Mouse (Mus musculus) kidney, adult 2 months (tissue): ENCODE measurements around the gene Esrrg. TPM values are rescaled to one million over a fixed set of nuclear protein-coding genes. Genes with fewer than 3 reads are reported as not detected.

ENCODE experiments used
- DNase-seq: peaks from one replicate; pipeline ENCODE4 v3.0.0; 2021
- H3K27ac ChIP-seq: fragments of 200-500 bp; 2 replicates; pipeline ENCODE4 v1.5.1; 2012; ENCODE audit warnings: low read depth, low read length, control low read depth, inconsistent platforms; ENCODE audit not compliant: insufficient read depth
- H3K27me3 ChIP-seq: fragments of 200-500 bp; replicated peaks from 2 replicates; pipeline ENCODE4 v1.6.1; 2012; ENCODE audit warnings: mild to moderate bottlenecking, moderate library complexity, low read length, inconsistent platforms; ENCODE audit not compliant: control insufficient read depth, insufficient read depth
- H3K36me3 ChIP-seq: fragments of 200-500 bp; 2 replicates; pipeline ENCODE4 v1.6.1; 2012; ENCODE audit warnings: mild to moderate bottlenecking, moderate library complexity, low read length, inconsistent platforms; ENCODE audit not compliant: control insufficient read depth, insufficient read depth
- H3K4me1 ChIP-seq: fragments of 200-500 bp; 2 replicates; pipeline ENCODE4 v1.6.1; 2011; ENCODE audit warnings: low read length; ENCODE audit not compliant: control insufficient read depth, insufficient read depth
- H3K4me3 ChIP-seq: fragments of 200-500 bp; 2 replicates; pipeline ENCODE4 v1.5.1; 2011; ENCODE audit warnings: mild to moderate bottlenecking, low read depth, low read length, control low read depth; ENCODE audit not compliant: insufficient read depth
- CTCF ChIP-seq: fragments of 200-500 bp; conservative IDR thresholded peaks from 2 replicates; pipeline ENCODE4 v1.5.1; 2011; ENCODE audit warnings: low read depth, mild to moderate bottlenecking, control low read depth, low read length, moderate library complexity, mixed read lengths; ENCODE audit not compliant: insufficient read depth, insufficient read length
- POLR2A ChIP-seq: fragments of 200-500 bp; IDR thresholded peaks from one replicate; pipeline ENCODE4 v1.6.1; 2011; ENCODE audit warnings: low read depth, low read length, control low read depth
- WGBS: fragments of 180-500 bp; shearing (Covaris S2); methylation state at CpG from one replicate; pipeline ENCODE4 v1.1.7; 2018; 5-methylcytosine and 5-hydroxymethylcytosine counted together
- polyA plus RNA-seq: library from polyadenylated mRNA; depleted of rRNA; stranded (reverse); fragments of >200 nt; gene quantifications from 2 replicates; pipeline ENCODE4 v1.2.3, GENCODE M21; 2012

The Esrrg gene
- polyA plus RNA-seq, 1 experiment: 24.2 TPM

DNA sequence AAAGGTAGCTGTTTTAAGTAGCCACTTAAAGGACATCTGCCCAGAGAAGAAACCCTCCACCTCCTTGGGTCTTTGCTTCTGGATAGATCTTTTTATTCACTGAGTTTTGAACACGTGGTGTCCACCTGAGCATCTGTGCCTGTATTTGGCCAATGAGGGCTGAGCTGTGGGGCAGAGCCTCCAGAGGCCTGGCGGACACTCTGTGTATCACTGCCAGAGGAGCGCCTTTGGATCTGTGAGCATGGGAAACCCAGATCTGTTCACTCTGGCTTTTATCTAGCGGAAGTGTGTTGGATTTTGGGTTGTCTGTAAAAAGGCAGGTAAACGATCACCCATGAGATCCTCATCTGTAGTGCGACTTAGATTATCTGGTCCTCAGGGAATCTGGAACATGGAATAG lies 196.4 kb downstream of the Esrrg start:
- H3K27me3 ChIP-seq: no peaks in the 10 kb centered on the region
- no peak for DNase-seq
- H3K27ac ChIP-seq: no peak overlapping the region
- no peak for TF ChIP-seq POLR2A
- TF ChIP-seq CTCF: no peak
- 90% methylated on average over 6 of the region's 6 CpGs for WGBS
- H3K4me3 ChIP-seq: no peak overlapping the region
- H3K4me1 ChIP-seq: peaks cover 10% of the 10 kb centered on the region
- H3K36me3 ChIP-seq: no peaks in the 10 kb centered on the region

DNA sequence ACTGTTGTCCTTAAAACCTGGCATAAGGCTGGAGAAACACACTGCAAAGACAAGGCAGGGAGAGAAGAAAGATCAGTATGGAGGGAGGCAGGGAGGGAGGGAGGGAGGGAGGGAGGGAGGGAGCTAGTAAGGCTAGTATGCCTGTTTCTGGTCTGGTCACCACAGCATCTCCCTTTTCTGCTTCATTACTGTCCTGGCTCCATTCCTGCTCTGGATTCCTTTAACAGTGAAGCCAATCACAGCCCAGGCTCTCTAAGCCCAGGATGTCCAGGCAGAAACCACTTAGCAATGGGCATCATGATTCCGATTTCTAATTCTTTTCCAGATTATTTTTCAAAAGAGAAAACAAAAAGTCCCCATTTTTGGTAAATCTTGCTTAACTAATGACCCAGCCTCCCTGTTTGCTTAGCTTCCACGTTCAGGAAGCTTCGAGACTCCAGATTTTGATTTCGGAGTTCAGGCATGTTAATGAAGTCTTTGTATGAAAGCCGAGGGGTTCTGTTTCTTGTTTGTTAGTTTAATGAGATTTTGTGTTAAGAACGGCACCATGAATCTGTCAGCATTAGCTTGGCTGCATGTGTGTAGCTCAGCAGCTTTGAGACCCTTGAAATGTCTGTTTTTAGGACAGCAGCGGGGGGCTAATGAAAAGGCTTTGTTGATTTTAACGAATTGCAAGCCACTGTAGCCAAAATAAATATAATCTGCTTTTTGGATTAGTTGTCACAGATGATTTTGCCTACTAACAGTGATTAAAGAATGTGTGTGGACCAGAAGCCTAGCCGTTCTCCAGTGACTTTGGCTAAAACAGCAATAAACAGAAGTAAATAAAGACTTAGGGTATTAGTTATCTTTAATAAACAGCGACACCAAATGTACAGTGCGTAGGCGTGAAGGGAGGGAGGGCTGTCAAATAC lies 199.1 kb downstream of the Esrrg start:
- Histone ChIP-seq H3K4me1 (peaks cover 10% of the 10 kb centered on the region), H3K36me3 (no peaks in the 10 kb centered on the region), H3K27ac (no peak overlapping the region), H3K27me3 (no peaks in the 10 kb centered on the region), H3K4me3 (no peak overlapping the region)
- TF ChIP-seq POLR2A: no peak
- TF ChIP-seq CTCF: no peak
- DNase-seq: no peak
- WGBS: 44% methylated on average over 12 of the region's 12 CpGs

DNA sequence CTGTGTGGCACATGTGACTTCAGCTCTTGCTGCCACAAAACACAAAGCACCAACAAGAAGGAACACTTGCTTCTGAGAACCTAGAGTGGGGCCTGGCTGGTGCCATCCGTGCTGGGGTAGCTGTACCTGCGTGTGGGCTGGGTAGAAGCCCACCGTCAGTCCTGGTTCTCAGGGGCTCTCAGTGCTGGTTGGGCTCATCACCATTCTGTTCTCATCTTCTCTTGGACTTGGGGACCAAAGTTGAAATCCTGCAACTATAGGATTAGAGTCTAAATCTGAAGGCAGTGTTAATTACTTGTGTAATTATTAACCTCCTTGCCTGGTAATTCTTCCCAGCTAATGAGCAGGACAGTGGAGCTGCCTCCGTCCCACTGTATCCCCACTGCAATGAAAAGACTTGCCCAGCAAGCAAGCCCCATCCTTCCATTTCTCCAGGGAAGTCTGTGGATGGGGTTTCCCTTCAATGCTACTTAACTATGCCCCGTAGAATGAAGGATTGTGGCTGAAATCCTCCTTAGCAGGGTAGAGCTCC lies 199.9 kb downstream of the Esrrg start:
- no peak overlapping the region for H3K27ac ChIP-seq
- no peaks in the 10 kb centered on the region for H3K36me3 ChIP-seq
- H3K27me3 ChIP-seq: no peaks in the 10 kb centered on the region
- H3K4me1 ChIP-seq: peaks cover 10% of the 10 kb centered on the region
- WGBS: 46% methylated on average over 5 of the region's 5 CpGs
- peak; percentile 29 for DNase-seq
- TF ChIP-seq POLR2A: no peak
- no peak for TF ChIP-seq CTCF
- no peak overlapping the region for H3K4me3 ChIP-seq

DNA sequence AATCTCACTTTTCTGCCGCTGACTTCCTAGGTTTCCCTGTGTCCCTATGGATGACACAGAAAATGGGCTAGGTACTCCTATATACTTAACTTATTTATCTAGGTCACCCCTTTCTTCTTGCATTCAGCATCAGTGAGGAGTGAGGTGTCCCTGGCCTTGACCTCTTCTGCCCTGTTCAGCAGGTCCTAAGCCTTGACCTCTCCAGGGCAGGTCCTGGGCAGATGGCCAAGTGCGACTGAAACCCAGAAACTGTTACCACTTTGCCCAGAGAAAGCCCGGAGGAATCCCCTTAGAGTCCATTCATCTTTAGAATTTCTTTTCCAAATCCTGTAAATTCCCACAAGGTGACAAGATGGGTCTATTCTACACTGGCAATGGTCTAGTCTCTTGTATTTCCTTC lies 201.0 kb downstream of the Esrrg start:
- TF ChIP-seq CTCF (no peak), POLR2A (no peak)
- Histone ChIP-seq H3K36me3 (no peaks in the 10 kb centered on the region), H3K4me3 (no peak overlapping the region), H3K27me3 (no peaks in the 10 kb centered on the region), H3K27ac (no peak overlapping the region), H3K4me1 (peaks cover 10% of the 10 kb centered on the region)
- WGBS: 66% methylated on average over 3 of the region's 3 CpGs
- peak; percentile 35 for DNase-seq

DNA sequence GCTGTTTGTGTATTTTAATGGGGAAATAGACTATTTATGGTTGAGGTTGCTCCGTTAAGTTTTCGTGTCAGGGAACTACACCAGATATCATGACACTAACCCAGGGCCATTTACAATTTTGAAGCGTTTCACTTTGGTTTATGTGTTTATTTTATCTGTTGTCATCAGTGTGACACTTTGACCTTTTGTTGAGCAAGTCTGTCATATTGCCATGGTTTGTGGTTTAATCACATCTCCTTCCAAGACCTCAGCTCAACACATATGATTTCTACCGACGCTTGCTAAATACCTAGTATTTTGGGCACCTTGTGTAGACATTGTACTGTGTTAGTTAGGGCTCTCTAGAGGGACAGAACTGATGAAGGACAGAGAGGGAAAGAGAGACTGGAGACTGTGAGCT lies 210.8 kb downstream of the Esrrg start:
- 82% methylated on average over 5 of the region's 5 CpGs for WGBS
- DNase-seq: no peak
- H3K4me1 ChIP-seq: peaks cover 16% of the 10 kb centered on the region; the same call in 1 of the 2 replicates
- no peaks in the 10 kb centered on the region for H3K36me3 ChIP-seq
- TF ChIP-seq POLR2A (no peak), CTCF (no peak)
- H3K27me3 ChIP-seq: no peaks in the 10 kb centered on the region
- H3K27ac ChIP-seq: no peak overlapping the region
- H3K4me3 ChIP-seq: no peak overlapping the region

DNA sequence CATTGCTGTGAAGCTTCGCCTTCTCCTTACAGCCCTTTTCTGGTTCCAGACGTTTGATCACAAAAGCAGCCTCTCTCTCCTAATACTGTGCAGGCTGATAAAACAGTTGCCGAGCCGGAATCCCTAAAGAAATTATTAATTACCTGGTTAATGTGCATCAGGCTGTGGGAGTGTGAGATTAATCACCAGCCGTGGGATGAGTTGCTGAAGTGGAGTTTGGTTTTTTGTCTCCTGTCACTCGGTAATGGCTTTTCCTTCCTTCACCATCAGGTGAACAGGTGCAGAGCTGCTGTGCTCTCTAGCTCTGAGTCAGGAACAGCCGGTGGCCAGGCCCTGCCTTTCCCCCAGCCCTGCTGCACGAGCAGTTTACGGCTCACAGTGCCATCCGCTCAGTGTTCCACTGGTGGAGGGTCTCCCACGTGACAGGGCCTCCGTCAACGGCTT lies 212.8 kb downstream of the Esrrg start:
- Histone ChIP-seq H3K27ac (peak overlapping the region; percentile 75), H3K27me3 (no peaks in the 10 kb centered on the region), H3K4me3 (no peak overlapping the region), H3K4me1 (peaks cover 21% of the 10 kb centered on the region; the same call in 1 of the 2 replicates), H3K36me3 (no peaks in the 10 kb centered on the region)
- WGBS: 36% methylated on average over 13 of the region's 13 CpGs
- no peak for TF ChIP-seq CTCF
- no peak for TF ChIP-seq POLR2A
- peak; percentile 82 for DNase-seq

DNA sequence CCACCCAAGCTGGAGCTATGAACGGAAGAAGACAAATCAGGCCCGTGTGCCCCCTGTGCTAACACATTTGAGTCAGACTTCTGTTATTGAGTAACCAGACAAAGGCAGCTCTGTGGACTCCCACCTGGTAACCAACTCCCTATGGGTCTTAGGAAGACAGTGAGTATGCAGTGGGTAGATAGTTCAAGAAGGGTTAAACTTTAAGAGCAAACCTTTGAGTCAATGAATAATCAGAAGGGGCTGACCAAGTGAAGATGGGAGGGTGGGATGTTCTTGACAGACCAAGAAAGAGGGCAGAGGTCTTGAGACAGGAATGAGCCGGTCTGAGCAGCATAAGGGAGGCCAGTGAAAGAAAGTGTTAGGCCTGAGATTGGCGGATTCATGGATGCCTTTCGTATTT lies 214.8 kb downstream of the Esrrg start:
- WGBS: 47% methylated on average over 5 of the region's 5 CpGs
- Histone ChIP-seq H3K27ac (peak overlapping the region; percentile 54; the same call in 1 of the 2 replicates), H3K27me3 (no peaks in the 10 kb centered on the region), H3K36me3 (no peaks in the 10 kb centered on the region), H3K4me3 (no peak overlapping the region), H3K4me1 (peaks cover 27% of the 10 kb centered on the region; the same call in 1 of the 2 replicates)
- TF ChIP-seq CTCF: no peak
- peak; percentile 90 for DNase-seq
